Mouse (Mus musculus) stomach, embryonic 14.5 days (tissue): ENCODE results near the gene Hpgds. TPM values are rescaled to one million over a fixed set of nuclear protein-coding genes. Genes with fewer than 3 reads are reported as not detected.

Source experiments
- ATAC-seq: fragments of 200-750 bp; cut with Nextera tagmentation; 2 replicates; pipeline ENCODE4 v1.8.0; 2017; ENCODE audit warnings: low read depth, moderate TSS enrichment; ENCODE audit not compliant: insufficient number of reproducible peaks, insufficient read depth, low FRiP score
- H3K27ac ChIP-seq: fragments of 300-500 bp; sonication (generic); 2 replicates; pipeline ENCODE4 v1.5.1; 2014; ENCODE audit warnings: mild to moderate bottlenecking, low read length, moderate library complexity, mixed read lengths
- H3K27me3 ChIP-seq: fragments of 300-500 bp; sonication (generic); 2 replicates; pipeline ENCODE4 v1.6.1; 2014; ENCODE audit warnings: low read length, control low read depth, mixed read lengths; ENCODE audit not compliant: control insufficient read depth, insufficient read depth
- H3K36me3 ChIP-seq: fragments of 300-500 bp; sonication (generic); 2 replicates; pipeline ENCODE4 v1.6.1; 2014; ENCODE audit warnings: mild to moderate bottlenecking, control low read depth, low read length, moderate library complexity, mixed read lengths; ENCODE audit not compliant: control insufficient read depth, insufficient read depth
- H3K4me1 ChIP-seq: fragments of 300-500 bp; sonication (generic); 2 replicates; pipeline ENCODE4 v1.6.1; 2014; ENCODE audit warnings: low read length, control low read depth, mixed read lengths; ENCODE audit not compliant: control insufficient read depth, insufficient read depth
- H3K4me2 ChIP-seq: fragments of 300-500 bp; sonication (generic); replicated peaks from 2 replicates; pipeline ENCODE4 v1.6.1; 2014; ENCODE audit warnings: low read depth, low read length, control low read depth
- H3K4me3 ChIP-seq: fragments of 300-500 bp; sonication (generic); 2 replicates; pipeline ENCODE4 v1.5.1; 2014; ENCODE audit warnings: low read depth, low read length, control low read depth
- H3K9ac ChIP-seq: fragments of 300-500 bp; sonication (generic); replicated peaks from 2 replicates; pipeline ENCODE4 v1.6.1; 2014; ENCODE audit warnings: low read depth, mild to moderate bottlenecking, control low read depth, low read length, moderate library complexity, mixed read lengths
- H3K9me3 ChIP-seq: fragments of 300-500 bp; sonication (generic); 2 replicates; pipeline ENCODE4 v1.6.1; 2016; ENCODE audit warnings: low read depth, low read length, control low read depth; ENCODE audit not compliant: control insufficient read depth
- WGBS: fragments of 180-500 bp; shearing (Covaris S2); extraction: QIAGEN DNeasy Blood & Tissue Kit; methylation state at CpG from one replicate; pipeline ENCODE4 v1.1.7; 2014; 5-methylcytosine and 5-hydroxymethylcytosine counted together
- polyA plus RNA-seq: library from polyadenylated mRNA; unstranded; fragments of >200 nt; fragmentation: Nextera tagmentation; extraction: Ambion mirVana; gene quantifications from 2 replicates; pipeline ENCODE4 v1.2.1, GENCODE M21; 2014

Gene Hpgds
- polyA plus RNA-seq, 1 experiment from 2014 or later = 8.9 TPM

DNA sequence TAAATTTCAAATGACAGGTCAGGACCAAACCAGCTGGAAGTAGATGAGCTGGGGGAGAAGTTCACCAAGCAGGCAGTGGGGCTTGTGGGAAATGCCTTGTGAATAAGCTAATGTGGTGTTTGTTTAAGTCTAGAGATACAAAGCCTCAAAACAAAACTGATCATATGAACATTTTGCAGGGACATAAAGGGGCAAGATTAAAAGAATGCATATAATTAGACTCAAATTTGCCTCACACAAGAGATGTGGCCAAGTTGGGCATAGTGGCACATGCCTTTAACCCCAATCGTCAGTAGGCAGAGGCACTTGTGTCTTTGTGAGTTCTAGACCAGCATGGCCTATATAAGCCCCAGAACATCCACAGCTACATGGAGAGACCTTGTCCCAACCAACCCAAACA lies 2.4 kb downstream of the Hpgds start:
- no peak overlapping the region for H3K9ac ChIP-seq
- no peak overlapping the region for H3K4me3 ChIP-seq
- H3K27me3 ChIP-seq = no peaks in the 10 kb centered on the region
- 88% methylated on average over 1 of the region's 1 CpGs for WGBS
- H3K4me1 ChIP-seq = 0 out of 2 replicates have a peak, but pooled peaks cover 3% of the 10 kb centered on the region
- no peaks in the 10 kb centered on the region for H3K36me3 ChIP-seq
- H3K4me2 ChIP-seq = no peak overlapping the region
- ATAC-seq = no peak
- H3K9me3 ChIP-seq = no peaks in the 10 kb centered on the region
- no peak overlapping the region for H3K27ac ChIP-seq

DNA sequence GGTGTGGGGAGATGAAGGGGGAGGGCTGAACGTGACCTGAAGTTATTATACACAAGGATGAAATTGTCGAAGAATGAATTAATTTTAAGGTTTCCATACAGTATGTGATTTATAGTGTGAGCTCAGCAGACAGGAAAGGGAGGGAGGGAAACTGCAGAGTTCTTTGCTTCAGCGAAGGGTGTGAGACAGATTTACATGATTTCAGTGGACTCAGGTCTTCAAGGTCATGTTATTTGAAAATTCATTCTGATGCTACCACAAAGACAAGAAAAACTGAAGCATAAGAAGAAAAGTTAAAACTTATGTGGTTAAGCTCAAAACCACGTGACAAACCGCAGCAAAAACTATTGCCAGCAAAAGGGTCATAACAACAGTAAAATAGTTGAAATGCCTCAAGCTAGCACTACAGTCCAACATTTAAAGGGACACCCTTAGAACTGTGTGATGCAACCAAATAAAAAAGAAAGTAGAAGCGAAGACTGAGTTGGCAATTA lies 3.9 kb downstream of the Hpgds start:
- Histone ChIP-seq H3K27ac (no peak overlapping the region), H3K9ac (no peak overlapping the region)
- no peak for ATAC-seq

DNA sequence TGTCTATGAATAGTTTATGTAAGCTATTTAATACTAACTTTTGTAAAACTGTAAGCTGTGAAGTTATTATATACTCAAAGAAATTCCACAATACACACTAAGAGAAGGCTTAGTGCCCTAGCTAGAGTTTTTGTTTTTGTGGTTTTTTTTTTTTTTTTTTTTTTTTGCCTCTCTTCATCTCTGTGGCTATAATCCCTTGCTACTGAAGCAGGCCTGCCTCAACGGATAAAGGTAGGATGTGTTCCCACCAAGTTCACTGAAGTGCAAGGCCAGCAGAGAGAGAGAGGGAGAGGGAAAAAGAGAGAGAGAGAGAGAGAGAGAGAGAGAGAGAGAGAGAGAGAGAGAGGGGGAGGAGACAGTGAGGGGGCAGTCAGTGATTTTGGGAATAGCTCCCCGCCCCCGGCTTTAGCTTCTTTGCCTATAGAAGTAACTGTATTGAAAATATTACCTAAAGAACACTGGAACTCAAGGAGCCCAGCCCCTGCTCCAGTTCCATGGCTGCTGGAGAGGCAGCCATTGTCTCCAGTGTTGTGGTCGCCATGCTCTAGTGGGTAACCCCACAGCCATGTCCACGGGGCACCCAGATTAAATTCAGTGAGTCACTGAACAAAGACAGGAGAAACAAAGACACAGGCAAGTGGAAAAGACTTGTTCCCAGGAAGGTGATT lies 4.5 kb downstream of the Hpgds start:
- Histone ChIP-seq H3K4me1 (0 out of 2 replicates have a peak, but pooled peaks cover 3% of the 10 kb centered on the region), H3K4me2 (no peak overlapping the region), H3K36me3 (no peaks in the 10 kb centered on the region), H3K27ac (no peak overlapping the region), H3K27me3 (no peaks in the 10 kb centered on the region), H3K9me3 (no peaks in the 10 kb centered on the region), H3K9ac (no peak overlapping the region), H3K4me3 (no peak overlapping the region)
- WGBS = 73% methylated on average over 5 of the region's 5 CpGs
- no peak for ATAC-seq

More for the DNA sequence above, 3.9 kb downstream of the Hpgds start:
- Histone ChIP-seq H3K4me1 (0 out of 2 replicates have a peak, but pooled peaks cover 3% of the 10 kb centered on the region), H3K9me3 (no peaks in the 10 kb centered on the region), H3K36me3 (no peaks in the 10 kb centered on the region), H3K27me3 (no peaks in the 10 kb centered on the region), H3K4me2 (no peak overlapping the region), H3K4me3 (no peak overlapping the region)
- whole genome bisulfite sequencing = 56% methylated on average over 6 of the region's 6 CpGs

DNA sequence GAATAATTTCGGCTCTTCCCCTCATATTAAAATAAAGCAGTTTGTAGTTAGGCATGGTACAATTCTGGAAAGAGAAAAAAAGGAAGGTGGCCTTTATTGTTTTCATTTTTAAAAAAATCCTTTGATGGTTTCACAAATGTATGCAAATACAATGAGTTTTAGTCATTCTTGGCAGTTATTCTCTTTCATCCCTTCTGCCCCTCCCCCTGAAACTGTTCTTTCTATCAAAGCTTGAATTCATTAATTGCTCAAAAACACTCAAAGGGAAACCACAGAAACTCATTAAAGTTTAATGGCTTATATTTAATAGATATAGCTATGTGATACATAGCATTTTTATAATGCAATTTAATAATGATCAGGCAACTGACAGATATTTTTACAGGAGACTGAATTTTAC lies 6.5 kb downstream of the Hpgds start:
- no peak overlapping the region for H3K9ac ChIP-seq
- no peaks in the 10 kb centered on the region for H3K27me3 ChIP-seq
- H3K36me3 ChIP-seq = no peaks in the 10 kb centered on the region
- H3K4me2 ChIP-seq = no peak overlapping the region
- H3K27ac ChIP-seq = no peak overlapping the region
- WGBS = 82% methylated on average over 1 of the region's 1 CpGs
- no peaks in the 10 kb centered on the region for H3K4me1 ChIP-seq
- H3K9me3 ChIP-seq = no peaks in the 10 kb centered on the region
- ATAC-seq = no peak
- H3K4me3 ChIP-seq = no peak overlapping the region

DNA sequence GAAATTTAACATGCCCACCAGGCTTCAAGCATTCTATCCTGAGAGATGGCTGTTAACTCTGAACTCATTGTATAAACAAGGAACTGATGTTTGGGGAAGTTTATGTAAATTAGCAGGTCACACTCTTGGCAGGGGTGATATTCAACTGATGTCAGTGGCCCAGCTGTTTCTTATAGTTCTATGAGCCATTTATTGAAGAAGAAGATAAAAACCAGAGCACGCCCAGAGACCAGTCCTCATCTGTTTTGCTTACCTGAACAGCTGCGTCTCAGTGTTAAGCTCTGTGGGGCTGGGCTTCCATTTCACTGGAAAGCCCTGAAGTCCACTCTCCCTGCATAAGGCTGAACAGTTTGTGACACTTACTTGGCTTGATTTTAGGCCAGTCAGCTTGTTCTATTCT lies 6.9 kb downstream of the Hpgds start:
- Histone ChIP-seq H3K4me1 (no peaks in the 10 kb centered on the region), H3K9me3 (no peaks in the 10 kb centered on the region), H3K27ac (no peak overlapping the region), H3K36me3 (no peaks in the 10 kb centered on the region), H3K27me3 (no peaks in the 10 kb centered on the region), H3K4me3 (no peak overlapping the region), H3K4me2 (no peak overlapping the region), H3K9ac (no peak overlapping the region)
- 0 out of 2 replicates have a peak, but pooled peaks have one; percentile 28 for ATAC-seq
- WGBS = 32% methylated on average over 2 of the region's 2 CpGs

DNA sequence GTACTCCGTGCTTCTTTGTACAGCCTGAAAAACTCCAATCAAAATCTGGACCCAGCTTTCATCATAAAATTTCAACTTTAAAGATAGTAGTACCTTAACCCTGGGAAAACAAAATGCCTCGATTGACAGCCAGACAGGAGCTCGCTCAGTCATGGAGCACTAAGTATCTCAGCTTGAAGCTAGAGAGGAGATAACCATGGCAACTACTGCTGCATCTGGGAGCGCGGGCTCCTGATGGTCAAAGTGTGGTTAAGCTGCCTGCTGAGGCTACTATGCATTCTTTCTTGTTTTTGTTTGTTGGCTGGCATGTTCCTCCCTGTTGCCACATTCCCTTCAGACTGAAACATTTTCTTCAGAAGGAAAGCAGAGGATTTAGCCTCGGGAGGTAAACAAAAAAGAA lies 12.3 kb downstream of the Hpgds start:
- 71% methylated on average over 6 of the region's 6 CpGs for WGBS
- Histone ChIP-seq H3K4me3 (no peak overlapping the region), H3K27me3 (no peaks in the 10 kb centered on the region), H3K9ac (no peak overlapping the region), H3K9me3 (no peaks in the 10 kb centered on the region), H3K36me3 (no peaks in the 10 kb centered on the region), H3K4me1 (no peaks in the 10 kb centered on the region), H3K4me2 (no peak overlapping the region), H3K27ac (no peak overlapping the region)
- no peak for ATAC-seq

DNA sequence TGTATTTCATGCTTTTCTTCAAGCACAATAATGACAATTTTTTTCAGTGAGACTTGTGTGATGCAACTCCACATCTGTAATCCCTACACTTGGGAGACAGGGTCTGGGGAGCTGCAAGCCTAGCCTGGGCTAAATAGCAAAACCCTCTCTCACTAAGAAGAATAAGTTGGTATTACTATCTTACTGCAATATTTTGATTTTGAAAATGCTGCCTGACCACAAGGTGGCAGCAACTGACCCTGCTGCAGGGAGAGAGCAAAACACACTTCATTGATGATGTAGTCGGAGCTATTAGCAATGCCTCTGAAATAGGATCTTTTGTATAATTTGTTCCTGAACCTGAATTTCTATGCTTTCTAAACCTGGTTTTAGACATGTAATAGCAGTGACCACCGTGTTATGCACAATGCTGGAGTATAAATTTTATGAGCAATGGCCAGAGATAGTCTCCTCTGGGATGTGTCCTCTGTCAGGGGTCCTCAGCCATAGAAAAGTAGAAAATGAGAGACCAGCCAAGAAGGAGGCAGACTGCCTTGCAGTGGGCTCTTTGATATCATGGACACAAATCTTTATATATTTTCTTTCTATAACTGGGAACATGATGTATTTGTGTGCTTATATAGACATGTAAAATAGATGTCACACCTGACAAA lies 18.5 kb downstream of the Hpgds start:
- H3K36me3 ChIP-seq = no peaks in the 10 kb centered on the region
- H3K27ac ChIP-seq = no peak overlapping the region
- no peak; the same call in 1 of the 2 replicates for ATAC-seq
- H3K9me3 ChIP-seq = no peaks in the 10 kb centered on the region
- H3K4me2 ChIP-seq = no peak overlapping the region
- H3K4me3 ChIP-seq = no peak overlapping the region
- H3K4me1 ChIP-seq = no peaks in the 10 kb centered on the region
- no peaks in the 10 kb centered on the region for H3K27me3 ChIP-seq
- 16% methylated on average over 2 of the region's 2 CpGs for WGBS
- no peak overlapping the region for H3K9ac ChIP-seq

DNA sequence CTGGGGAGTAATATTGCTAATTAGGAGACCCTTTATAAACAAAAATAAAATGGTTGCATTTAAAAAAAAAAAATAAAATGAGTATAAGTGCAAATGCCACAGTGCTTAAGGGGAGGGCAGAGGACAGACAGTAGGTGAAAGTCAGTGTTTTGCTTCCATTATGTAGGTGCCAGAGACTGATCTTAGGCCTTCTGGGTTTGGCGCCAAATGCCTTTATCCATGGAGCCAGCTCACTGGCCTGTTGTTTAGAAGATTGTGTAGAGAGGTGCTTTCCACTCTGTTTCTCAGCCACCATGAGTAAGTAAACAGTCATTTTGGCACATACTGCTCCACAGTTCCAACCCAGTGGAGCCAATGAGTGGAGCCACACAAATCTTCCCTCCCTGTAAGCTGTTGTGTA lies 27.2 kb downstream of the Hpgds start:
- WGBS = 88% methylated on average over 1 of the region's 1 CpGs
- Histone ChIP-seq H3K36me3 (peaks cover 36% of the 10 kb centered on the region; the same call in 1 of the 2 replicates), H3K4me1 (no peaks in the 10 kb centered on the region), H3K9me3 (no peaks in the 10 kb centered on the region), H3K4me3 (no peak overlapping the region), H3K4me2 (no peak overlapping the region), H3K9ac (no peak overlapping the region), H3K27me3 (no peaks in the 10 kb centered on the region), H3K27ac (no peak overlapping the region)
- ATAC-seq = no peak
